Mouse (Mus musculus): ENCODE measurements at regions not wholly inside any gene's neighbourhood (a gene's known extent, or its start where the extent isn't known, plus 50 kb on each side); places are given as distances from the start of the nearest gene placed in this dataset.

- Histone ChIP-seq H3K4me2 (ENCODE audit: low read depth, low read length) (no peak overlapping the region), H3K27me3 (replicated peaks; ENCODE audit: control insufficient read depth, insufficient read depth, low read length) (no peaks in the 10 kb centered on the region), H3K36me3 (ENCODE audit: control insufficient read depth, insufficient read depth, low read length) (no peaks in the 10 kb centered on the region), H3K27ac (replicated peaks; ENCODE audit: low read depth, low read length) (no peak overlapping the region), H3K9me3 (ENCODE audit: control insufficient read depth, low read length) (no peaks in the 10 kb centered on the region), H3K9ac (ENCODE audit: low read depth, low read length) (no peak overlapping the region), H3K4me3 (ENCODE audit: low read depth, low read length) (no peak overlapping the region), H3K4me1 (ENCODE audit: control insufficient read depth, insufficient read depth, low read length) (no peaks in the 10 kb centered on the region)
- no peak for ATAC-seq (ENCODE audit: low read depth)
- 28% methylated on average over 10 of the region's 10 CpGs for WGBS
- peak; percentile 19 for DNase-seq (ENCODE audit: low spot score)
These were observed 199.6 kb downstream of the Foxa2 start for GRCm38 (mm10) chr2:147846968-147847749.

- Histone ChIP-seq H3K27ac (replicated peaks; ENCODE audit: low read depth, low read length) (no peak overlapping the region), H3K9me3 (ENCODE audit: control insufficient read depth, low read length) (no peaks in the 10 kb centered on the region), H3K4me3 (ENCODE audit: low read depth, low read length) (no peak overlapping the region), H3K4me1 (ENCODE audit: control insufficient read depth, insufficient read depth, low read length) (no peaks in the 10 kb centered on the region), H3K27me3 (replicated peaks; ENCODE audit: control insufficient read depth, insufficient read depth, low read length) (no peaks in the 10 kb centered on the region), H3K36me3 (ENCODE audit: control insufficient read depth, insufficient read depth, low read length) (no peaks in the 10 kb centered on the region), H3K9ac (ENCODE audit: low read depth, low read length) (no peak overlapping the region), H3K4me2 (ENCODE audit: low read depth, low read length) (no peak overlapping the region)
- no peak for ATAC-seq (ENCODE audit: low read depth)
- 54% methylated on average over 1 of the region's 1 CpGs for WGBS
- no peak for DNase-seq (ENCODE audit: low spot score)
These were observed 201.5 kb downstream of the Foxa2 start for GRCm38 (mm10) chr2:147845256-147845655.

GRCm38 (mm10) chr2:147840936-147841335 lies 205.8 kb downstream of the Foxa2 start:
- H3K4me2 ChIP-seq (ENCODE audit: low read depth, low read length), result no peak overlapping the region
- no peaks in the 10 kb centered on the region for H3K27me3 ChIP-seq (replicated peaks; ENCODE audit: control insufficient read depth, insufficient read depth, low read length)
- H3K9me3 ChIP-seq (ENCODE audit: control insufficient read depth, low read length), result no peaks in the 10 kb centered on the region
- no peaks in the 10 kb centered on the region for H3K36me3 ChIP-seq (ENCODE audit: control insufficient read depth, insufficient read depth, low read length)
- ATAC-seq (ENCODE audit: low read depth), result no peak
- no peaks in the 10 kb centered on the region for H3K4me1 ChIP-seq (ENCODE audit: control insufficient read depth, insufficient read depth, low read length)
- H3K9ac ChIP-seq (ENCODE audit: low read depth, low read length), result no peak overlapping the region
- 79% methylated on average over 5 of the region's 5 CpGs for WGBS
- no peak for DNase-seq (ENCODE audit: low spot score)
- no peak overlapping the region for H3K4me3 ChIP-seq (ENCODE audit: low read depth, low read length)
- H3K27ac ChIP-seq (replicated peaks; ENCODE audit: low read depth, low read length), result no peak overlapping the region

GRCm38 (mm10) chr2:147838613-147839012 lies 208.2 kb downstream of the Foxa2 start:
- no peak overlapping the region for H3K9ac ChIP-seq (ENCODE audit: low read depth, low read length)
- H3K4me3 ChIP-seq (ENCODE audit: low read depth, low read length), result no peak overlapping the region
- DNase-seq (ENCODE audit: low spot score) (peak; percentile 7), ATAC-seq (ENCODE audit: low read depth) (no peak)
- H3K4me1 ChIP-seq (ENCODE audit: control insufficient read depth, insufficient read depth, low read length), result no peaks in the 10 kb centered on the region
- H3K9me3 ChIP-seq (ENCODE audit: control insufficient read depth, low read length), result no peaks in the 10 kb centered on the region
- no peaks in the 10 kb centered on the region for H3K36me3 ChIP-seq (ENCODE audit: control insufficient read depth, insufficient read depth, low read length)
- H3K4me2 ChIP-seq (ENCODE audit: low read depth, low read length), result no peak overlapping the region
- no peak overlapping the region for H3K27ac ChIP-seq (replicated peaks; ENCODE audit: low read depth, low read length)
- WGBS, result 65% methylated on average over 4 of the region's 4 CpGs
- H3K27me3 ChIP-seq (replicated peaks; ENCODE audit: control insufficient read depth, insufficient read depth, low read length), result no peaks in the 10 kb centered on the region

GRCm38 (mm10) chr2:147830551-147830950 lies 216.2 kb downstream of the Foxa2 start:
- no peaks in the 10 kb centered on the region for H3K36me3 ChIP-seq (ENCODE audit: control insufficient read depth, insufficient read depth, low read length)
- ATAC-seq (ENCODE audit: low read depth) (no peak), DNase-seq (ENCODE audit: low spot score) (no peak)
- no peaks in the 10 kb centered on the region for H3K9me3 ChIP-seq (ENCODE audit: control insufficient read depth, low read length)
- no peak overlapping the region for H3K4me3 ChIP-seq (ENCODE audit: low read depth, low read length)
- 36% methylated on average over 6 of the region's 6 CpGs for WGBS
- no peak overlapping the region for H3K4me2 ChIP-seq (ENCODE audit: low read depth, low read length)
- no peak overlapping the region for H3K27ac ChIP-seq (replicated peaks; ENCODE audit: low read depth, low read length)
- H3K4me1 ChIP-seq (ENCODE audit: control insufficient read depth, insufficient read depth, low read length), result no peaks in the 10 kb centered on the region
- H3K9ac ChIP-seq (ENCODE audit: low read depth, low read length), result no peak overlapping the region
- no peaks in the 10 kb centered on the region for H3K27me3 ChIP-seq (replicated peaks; ENCODE audit: control insufficient read depth, insufficient read depth, low read length)

GRCm38 (mm10) chr2:147816951-147817350 lies 229.8 kb downstream of the Foxa2 start:
- no peaks in the 10 kb centered on the region for H3K27me3 ChIP-seq (replicated peaks; ENCODE audit: control insufficient read depth, insufficient read depth, low read length)
- H3K4me1 ChIP-seq (ENCODE audit: control insufficient read depth, insufficient read depth, low read length), result no peaks in the 10 kb centered on the region
- no peak overlapping the region for H3K4me3 ChIP-seq (ENCODE audit: low read depth, low read length)
- H3K4me2 ChIP-seq (ENCODE audit: low read depth, low read length), result no peak overlapping the region
- WGBS, result 74% methylated on average over 3 of the region's 3 CpGs
- peak; percentile 9 for DNase-seq (ENCODE audit: low spot score)
- no peaks in the 10 kb centered on the region for H3K36me3 ChIP-seq (ENCODE audit: control insufficient read depth, insufficient read depth, low read length)
- ATAC-seq (ENCODE audit: low read depth), result no peak
- no peaks in the 10 kb centered on the region for H3K9me3 ChIP-seq (ENCODE audit: control insufficient read depth, low read length)
- H3K9ac ChIP-seq (ENCODE audit: low read depth, low read length), result no peak overlapping the region
- H3K27ac ChIP-seq (replicated peaks; ENCODE audit: low read depth, low read length), result no peak overlapping the region

GRCm38 (mm10) chr2:147814231-147814630 lies 232.5 kb downstream of the Foxa2 start:
- no peak for ATAC-seq (ENCODE audit: low read depth)
- no peak overlapping the region for H3K9ac ChIP-seq (ENCODE audit: low read depth, low read length)
- H3K4me3 ChIP-seq (ENCODE audit: low read depth, low read length), result no peak overlapping the region
- H3K9me3 ChIP-seq (ENCODE audit: control insufficient read depth, low read length), result no peaks in the 10 kb centered on the region
- H3K36me3 ChIP-seq (ENCODE audit: control insufficient read depth, insufficient read depth, low read length), result no peaks in the 10 kb centered on the region
- WGBS, result 76% methylated on average over 3 of the region's 3 CpGs
- DNase-seq (ENCODE audit: low spot score), result no peak
- H3K4me1 ChIP-seq (ENCODE audit: control insufficient read depth, insufficient read depth, low read length), result no peaks in the 10 kb centered on the region
- H3K4me2 ChIP-seq (ENCODE audit: low read depth, low read length), result no peak overlapping the region
- H3K27ac ChIP-seq (replicated peaks; ENCODE audit: low read depth, low read length), result no peak overlapping the region
- no peaks in the 10 kb centered on the region for H3K27me3 ChIP-seq (replicated peaks; ENCODE audit: control insufficient read depth, insufficient read depth, low read length)

- ATAC-seq (ENCODE audit: low read depth), result no peak
- WGBS, result 85% methylated on average over 2 of the region's 2 CpGs
- Histone ChIP-seq H3K4me2 (ENCODE audit: low read depth, low read length) (no peak overlapping the region), H3K36me3 (ENCODE audit: control insufficient read depth, insufficient read depth, low read length) (no peaks in the 10 kb centered on the region), H3K9ac (ENCODE audit: low read depth, low read length) (no peak overlapping the region), H3K4me1 (ENCODE audit: control insufficient read depth, insufficient read depth, low read length) (no peaks in the 10 kb centered on the region), H3K9me3 (ENCODE audit: control insufficient read depth, low read length) (no peaks in the 10 kb centered on the region), H3K27ac (replicated peaks; ENCODE audit: low read depth, low read length) (no peak overlapping the region), H3K27me3 (replicated peaks; ENCODE audit: control insufficient read depth, insufficient read depth, low read length) (no peaks in the 10 kb centered on the region), H3K4me3 (ENCODE audit: low read depth, low read length) (no peak overlapping the region)
- DNase-seq (ENCODE audit: low spot score), result no peak
These were observed 233.3 kb downstream of the Foxa2 start for GRCm38 (mm10) chr2:147813516-147813915.

- WGBS, result 42% methylated on average over 5 of the region's 5 CpGs
- Histone ChIP-seq H3K4me1 (ENCODE audit: control insufficient read depth, insufficient read depth, low read length) (no peaks in the 10 kb centered on the region), H3K27me3 (replicated peaks; ENCODE audit: control insufficient read depth, insufficient read depth, low read length) (peaks cover 5% of the 10 kb centered on the region; the same call in 1 of the 2 replicates), H3K9me3 (ENCODE audit: control insufficient read depth, low read length) (no peaks in the 10 kb centered on the region), H3K9ac (ENCODE audit: low read depth, low read length) (no peak overlapping the region), H3K36me3 (ENCODE audit: control insufficient read depth, insufficient read depth, low read length) (no peaks in the 10 kb centered on the region), H3K27ac (replicated peaks; ENCODE audit: low read depth, low read length) (no peak overlapping the region), H3K4me3 (ENCODE audit: low read depth, low read length) (no peak overlapping the region), H3K4me2 (ENCODE audit: low read depth, low read length) (no peak overlapping the region)
- DNase-seq (ENCODE audit: low spot score) (peak; percentile 65), ATAC-seq (ENCODE audit: low read depth) (no peak)
These were observed 238.6 kb downstream of the Foxa2 start for GRCm38 (mm10) chr2:147808036-147808675.
